Mouse (Mus musculus) E14TG2a.4 (cell line): Measurements from ENCODE around the gene Pth1r.

Source experiments
- H3K27me3 ChIP-seq: 2 replicates; pipeline ENCODE4 v1.6.1; 2014; ENCODE audit warnings: low read length, control low read depth; ENCODE audit not compliant: insufficient read depth
- H3K36me3 ChIP-seq: 2 replicates; pipeline ENCODE4 v1.6.1; 2014; ENCODE audit warnings: low read length, control low read depth; ENCODE audit not compliant: insufficient read depth
- H3K4me1 ChIP-seq: replicated peaks from 2 replicates; pipeline ENCODE4 v1.6.1; 2014; ENCODE audit warnings: low read depth, low read length, control low read depth
- H3K4me3 ChIP-seq: replicated peaks from 2 replicates; pipeline ENCODE4 v1.5.1; 2014; ENCODE audit warnings: mild to moderate bottlenecking, low read length
- H3K9me3 ChIP-seq: 2 replicates; pipeline ENCODE4 v1.6.1; 2014; ENCODE audit warnings: low read length, control low read depth
- CTCF ChIP-seq: conservative IDR thresholded peaks from 2 replicates; pipeline ENCODE4 v1.5.1; 2014; ENCODE audit warnings: low read length
- NANOG ChIP-seq: IDR thresholded peaks from 2 replicates; pipeline ENCODE4 v1.6.1; 2014; ENCODE audit warnings: borderline replicate concordance, low read length, mixed read lengths
- POU5F1 ChIP-seq: IDR thresholded peaks from 2 replicates; pipeline ENCODE4 v1.6.1; 2014; ENCODE audit warnings: low read length, borderline replicate concordance

Gene Pth1r

GRCm38 (mm10) chr9:110775269-110776022 lies 28.5 kb upstream of the Pth1r start:
- H3K27me3 ChIP-seq, result peaks cover 47% of the 10 kb centered on the region
- TF ChIP-seq POU5F1 (no peak), CTCF (no peak), NANOG (no peak)
- no peaks in the 10 kb centered on the region for H3K9me3 ChIP-seq
- H3K4me1 ChIP-seq, result peaks cover 21% of the 10 kb centered on the region; the same call in 1 of the 2 replicates
- no peaks in the 10 kb centered on the region for H3K36me3 ChIP-seq
- no peak overlapping the region for H3K4me3 ChIP-seq

GRCm38 (mm10) chr9:110774403-110775268 lies 27.7 kb upstream of the Pth1r start:
- no peak overlapping the region; the same call in 1 of the 2 replicates for H3K4me3 ChIP-seq
- peaks cover 43% of the 10 kb centered on the region for H3K27me3 ChIP-seq
- H3K9me3 ChIP-seq, result no peaks in the 10 kb centered on the region
- TF ChIP-seq NANOG (no peak), CTCF (no peak), POU5F1 (no peak)
- peaks cover 21% of the 10 kb centered on the region; the same call in 1 of the 2 replicates for H3K4me1 ChIP-seq
- no peaks in the 10 kb centered on the region for H3K36me3 ChIP-seq

DNA sequence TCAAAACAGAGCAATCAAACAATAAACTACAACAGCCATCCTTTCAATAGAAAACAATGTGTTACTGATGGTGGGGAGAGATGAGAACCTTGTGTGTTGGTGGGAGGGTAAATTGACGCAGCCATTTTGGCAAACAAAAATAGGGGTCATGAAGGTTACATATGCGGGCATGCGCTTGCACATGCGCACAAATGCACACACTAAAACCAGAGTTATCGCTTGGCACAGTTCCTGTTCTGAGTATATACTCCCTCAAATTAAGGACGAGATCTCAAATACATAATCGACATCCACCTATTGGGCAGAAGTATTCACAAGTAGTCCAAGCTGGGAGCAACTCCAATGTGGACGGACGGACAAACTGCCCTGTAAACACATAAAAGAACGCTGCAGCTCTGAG lies 25.4 kb upstream of the Pth1r start:
- Histone ChIP-seq H3K4me1 (peaks cover 14% of the 10 kb centered on the region; the same call in 1 of the 2 replicates), H3K4me3 (no peak overlapping the region), H3K9me3 (no peaks in the 10 kb centered on the region), H3K27me3 (peaks cover 36% of the 10 kb centered on the region), H3K36me3 (no peaks in the 10 kb centered on the region)
- TF ChIP-seq POU5F1 (no peak), CTCF (no peak), NANOG (no peak)

GRCm38 (mm10) chr9:110763405-110763804 lies 16.5 kb upstream of the Pth1r start:
- H3K27me3 ChIP-seq, result peaks cover 52% of the 10 kb centered on the region
- H3K4me1 ChIP-seq, result peaks cover 13% of the 10 kb centered on the region
- peaks cover 7% of the 10 kb centered on the region; the same call in 1 of the 2 replicates for H3K9me3 ChIP-seq
- no peaks in the 10 kb centered on the region for H3K36me3 ChIP-seq
- TF ChIP-seq CTCF, result no peak
- no peak for TF ChIP-seq POU5F1
- no peak for TF ChIP-seq NANOG
- no peak overlapping the region for H3K4me3 ChIP-seq

DNA sequence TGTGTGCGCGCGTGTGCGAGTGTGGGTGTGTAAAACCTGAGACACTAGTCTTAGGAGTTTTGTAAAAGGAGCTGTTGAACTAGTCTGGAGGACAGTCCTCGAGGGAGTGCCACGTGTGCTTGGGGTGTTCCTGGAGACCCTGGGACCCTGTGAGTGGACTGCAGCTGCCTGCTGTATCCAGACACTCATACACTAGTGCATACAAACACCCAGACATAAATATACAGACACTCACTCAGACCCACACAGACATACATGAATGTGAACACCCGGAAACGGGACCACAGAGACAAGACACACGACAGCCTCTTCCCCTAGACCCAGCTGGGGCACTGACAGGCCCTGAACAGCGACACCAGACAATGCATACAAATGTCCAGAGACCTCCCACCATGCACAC lies 15.8 kb upstream of the Pth1r start:
- TF ChIP-seq NANOG, result no peak
- no peak for TF ChIP-seq POU5F1
- TF ChIP-seq CTCF, result no peak
- Histone ChIP-seq H3K27me3 (peaks cover 56% of the 10 kb centered on the region), H3K4me1 (peaks cover 13% of the 10 kb centered on the region), H3K9me3 (peaks cover 7% of the 10 kb centered on the region; the same call in 1 of the 2 replicates), H3K4me3 (no peak overlapping the region), H3K36me3 (no peaks in the 10 kb centered on the region)

DNA sequence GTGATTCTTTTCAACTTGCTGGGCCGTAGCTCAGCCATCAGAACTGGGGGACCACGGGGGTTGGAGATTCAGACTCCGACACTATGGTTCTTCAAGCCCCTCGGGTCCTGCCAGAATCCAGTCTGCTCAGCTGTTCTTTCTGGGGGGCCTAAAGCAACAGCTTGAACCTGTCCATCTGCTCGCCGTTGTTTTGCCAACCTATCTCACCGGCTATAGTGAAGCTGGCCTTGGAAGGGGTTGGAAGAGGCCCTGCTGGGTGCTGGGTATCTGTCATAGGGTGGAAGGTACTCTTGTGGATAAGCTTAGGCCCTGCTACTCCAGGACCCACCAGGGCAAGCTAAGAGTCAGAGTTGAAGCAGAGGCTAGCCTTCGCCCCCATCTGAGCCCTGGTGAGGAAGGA lies 13.9 kb upstream of the Pth1r start:
- Histone ChIP-seq H3K36me3 (no peaks in the 10 kb centered on the region), H3K9me3 (peaks cover 7% of the 10 kb centered on the region; the same call in 1 of the 2 replicates), H3K4me1 (peaks cover 13% of the 10 kb centered on the region), H3K4me3 (no peak overlapping the region), H3K27me3 (peaks cover 50% of the 10 kb centered on the region)
- no peak for TF ChIP-seq POU5F1
- TF ChIP-seq NANOG, result no peak
- TF ChIP-seq CTCF, result no peak

DNA sequence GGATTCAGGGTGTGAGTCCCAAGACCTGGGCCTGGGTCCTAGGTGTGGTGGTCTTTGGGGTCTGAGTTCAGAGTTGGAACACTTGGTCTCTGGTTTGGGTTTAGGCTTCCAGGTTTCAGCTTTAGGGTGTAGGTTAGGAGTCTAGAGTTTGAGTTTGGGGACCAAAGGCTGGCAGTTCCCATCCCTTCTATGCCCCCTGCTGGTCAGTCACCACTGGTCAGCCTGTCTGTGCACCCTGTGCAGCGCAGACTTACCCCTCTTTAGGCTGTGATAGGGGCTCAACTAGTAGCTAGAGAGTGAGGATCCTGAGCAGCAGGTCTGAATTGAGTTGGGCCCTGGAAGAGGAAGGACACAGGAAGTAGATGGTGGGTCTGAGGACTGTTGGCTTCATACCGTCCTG lies 12.3 kb upstream of the Pth1r start:
- Histone ChIP-seq H3K9me3 (peaks cover 7% of the 10 kb centered on the region; the same call in 1 of the 2 replicates), H3K4me1 (peaks cover 7% of the 10 kb centered on the region; the same call in 1 of the 2 replicates), H3K27me3 (peaks cover 48% of the 10 kb centered on the region), H3K36me3 (no peaks in the 10 kb centered on the region), H3K4me3 (no peak overlapping the region)
- TF ChIP-seq POU5F1, result no peak
- TF ChIP-seq CTCF, result 0 out of 2 replicates have a peak, but pooled peaks have one; percentile 7

GRCm38 (mm10) chr9:110758605-110759004 lies 11.7 kb upstream of the Pth1r start:
- peaks cover 7% of the 10 kb centered on the region; the same call in 1 of the 2 replicates for H3K9me3 ChIP-seq
- TF ChIP-seq POU5F1, result no peak
- TF ChIP-seq NANOG, result no peak
- TF ChIP-seq CTCF, result no peak
- H3K36me3 ChIP-seq, result no peaks in the 10 kb centered on the region
- peaks cover 4% of the 10 kb centered on the region; the same call in 1 of the 2 replicates for H3K4me1 ChIP-seq
- H3K27me3 ChIP-seq, result peaks cover 42% of the 10 kb centered on the region
- no peak overlapping the region for H3K4me3 ChIP-seq
